Mouse (Mus musculus): ENCODE measurements around the gene Rab37. TPM values are rescaled to one million over a fixed set of nuclear protein-coding genes. Genes with fewer than 3 reads are reported as not detected.

Rab37 gene
- polyA plus RNA-seq, 1 experiment, result 0.02 TPM

DNA sequence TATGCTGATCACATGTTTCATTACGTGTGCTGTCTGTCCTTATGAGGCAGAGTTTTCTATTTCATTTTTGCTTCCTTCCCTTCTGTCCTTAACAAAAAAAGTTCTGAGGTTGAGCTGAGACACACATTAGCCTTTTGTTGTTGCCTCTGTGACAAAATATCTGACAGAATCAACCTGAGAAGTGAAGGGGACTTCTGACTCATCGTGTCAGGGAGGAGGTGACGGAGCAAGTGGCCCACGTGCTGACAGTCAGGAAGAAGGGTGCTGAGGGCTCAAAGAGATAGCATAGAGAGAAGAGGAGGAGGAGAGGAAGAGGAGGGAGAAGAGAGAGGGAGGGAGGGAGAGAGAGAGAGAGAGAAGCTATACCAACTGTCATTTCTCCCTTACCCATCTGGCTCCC lies 37.3 kb downstream of the Rab37 start:
- H3ac ChIP-seq (ENCODE audit: control insufficient read depth, insufficient read length), result no peak overlapping the region
- H3K4me3 ChIP-seq, result no peak overlapping the region
- TF ChIP-seq MYOG (IDR thresholded peaks at IDR 0.05; ENCODE audit: control insufficient read depth in 1 of 3, insufficient read depth in 1 of 3, insufficient read length in 2 of 3, low read depth in 2 of 3) (no peak), REST (IDR thresholded peaks at IDR 0.05; ENCODE audit: insufficient read depth, insufficient read length) (no peak), MYOD1 (IDR thresholded peaks at IDR 0.05; ENCODE audit: control insufficient read depth in 1 of 3, insufficient read length in 2 of 3, low read depth in 2 of 3) (no peak), SRF (IDR thresholded peaks at IDR 0.05; ENCODE audit: control insufficient read depth, insufficient read length, low read depth) (no peak), POLR2A (IDR thresholded peaks at IDR 0.05; ENCODE audit: insufficient read length, low read depth) (no peak), POLR2AphosphoS2 (IDR thresholded peaks at IDR 0.05; ENCODE audit: insufficient read length, low read depth) (no peak), MAX (IDR thresholded peaks at IDR 0.05; ENCODE audit: low read depth) (no peak), USF1 (IDR thresholded peaks at IDR 0.05; ENCODE audit: low read depth) (no peak), TCF3 (IDR thresholded peaks at IDR 0.05; ENCODE audit: insufficient read length, low read depth) (no peak), TCF12 (IDR thresholded peaks at IDR 0.05; ENCODE audit: insufficient read depth, poor library complexity, severe bottlenecking) (no peak)
- H3K79me2 ChIP-seq (ENCODE audit: control insufficient read depth, insufficient read depth), result no peaks in the 10 kb centered on the region
- H3K36me3 ChIP-seq (ENCODE audit: control insufficient read depth, insufficient read depth), result no peaks in the 10 kb centered on the region
- H3K27me3 ChIP-seq (ENCODE audit: control insufficient read depth, insufficient read depth, insufficient read length), result no peaks in the 10 kb centered on the region
- H3K4me2 ChIP-seq (ENCODE audit: low read depth), result no peak overlapping the region

DNA sequence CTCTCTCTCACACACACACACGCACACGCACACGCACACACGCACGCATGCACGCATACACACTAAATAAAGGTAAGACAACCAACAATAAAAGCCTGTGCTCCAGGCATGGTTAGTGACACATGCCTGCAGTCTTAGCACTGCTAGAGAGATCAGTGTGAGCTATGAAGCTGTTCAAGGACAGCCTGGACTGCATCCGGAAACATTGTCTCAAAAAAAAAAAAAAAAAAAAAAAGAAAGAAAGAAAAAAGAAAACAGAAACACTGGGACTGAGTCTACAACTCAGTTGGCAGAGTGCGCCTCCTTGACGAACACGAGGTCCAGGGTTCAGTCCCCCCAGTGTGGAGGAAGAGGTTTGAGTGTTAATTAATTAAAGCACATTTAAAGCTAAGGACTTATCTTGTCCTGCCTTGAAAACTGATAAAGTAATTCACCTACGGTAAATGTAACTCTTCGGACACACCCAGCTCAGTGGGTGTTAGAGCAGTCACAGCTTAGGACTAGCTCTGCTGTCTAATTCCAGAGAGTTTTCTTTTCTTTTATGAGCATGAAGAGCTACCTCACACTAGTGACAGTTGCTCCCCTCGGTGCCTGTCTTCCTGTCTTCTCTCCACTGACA lies 38.4 kb downstream of the Rab37 start:
- Histone ChIP-seq H3ac (ENCODE audit: control insufficient read depth, insufficient read length) (no peak overlapping the region), H3K27me3 (ENCODE audit: control insufficient read depth, insufficient read depth, insufficient read length) (no peaks in the 10 kb centered on the region), H3K79me2 (ENCODE audit: control insufficient read depth, insufficient read depth) (no peaks in the 10 kb centered on the region), H3K36me3 (ENCODE audit: control insufficient read depth, insufficient read depth) (no peaks in the 10 kb centered on the region), H3K4me2 (ENCODE audit: low read depth) (no peak overlapping the region), H3K4me3 (no peak overlapping the region)
- TF ChIP-seq TCF3 (IDR thresholded peaks at IDR 0.05; ENCODE audit: insufficient read length, low read depth), result no peak
- no peak for TF ChIP-seq MYOG (IDR thresholded peaks at IDR 0.05; ENCODE audit: control insufficient read depth in 1 of 3, insufficient read depth in 1 of 3, insufficient read length in 2 of 3, low read depth in 2 of 3)
- TF ChIP-seq MAX (IDR thresholded peaks at IDR 0.05; ENCODE audit: low read depth), result no peak
- no peak for TF ChIP-seq MYOD1 (IDR thresholded peaks at IDR 0.05; ENCODE audit: control insufficient read depth in 1 of 3, insufficient read length in 2 of 3, low read depth in 2 of 3)
- TF ChIP-seq E2F4 (IDR thresholded peaks at IDR 0.05; ENCODE audit: insufficient read depth), result no peak
- TF ChIP-seq CEBPB (IDR thresholded peaks at IDR 0.05; ENCODE audit: insufficient read depth, poor library complexity, severe bottlenecking), result no peak
- TF ChIP-seq POLR2A (IDR thresholded peaks at IDR 0.05; ENCODE audit: insufficient read length, low read depth), result no peak
- no peak for TF ChIP-seq USF1 (IDR thresholded peaks at IDR 0.05; ENCODE audit: low read depth)
- TF ChIP-seq POLR2AphosphoS2 (IDR thresholded peaks at IDR 0.05; ENCODE audit: insufficient read length, low read depth), result no peak
- no peak for TF ChIP-seq SRF (IDR thresholded peaks at IDR 0.05; ENCODE audit: control insufficient read depth, insufficient read length, low read depth)
- TF ChIP-seq REST (IDR thresholded peaks at IDR 0.05; ENCODE audit: insufficient read depth, insufficient read length), result no peak
- TF ChIP-seq TCF12 (IDR thresholded peaks at IDR 0.05; ENCODE audit: insufficient read depth, poor library complexity, severe bottlenecking), result no peak

DNA sequence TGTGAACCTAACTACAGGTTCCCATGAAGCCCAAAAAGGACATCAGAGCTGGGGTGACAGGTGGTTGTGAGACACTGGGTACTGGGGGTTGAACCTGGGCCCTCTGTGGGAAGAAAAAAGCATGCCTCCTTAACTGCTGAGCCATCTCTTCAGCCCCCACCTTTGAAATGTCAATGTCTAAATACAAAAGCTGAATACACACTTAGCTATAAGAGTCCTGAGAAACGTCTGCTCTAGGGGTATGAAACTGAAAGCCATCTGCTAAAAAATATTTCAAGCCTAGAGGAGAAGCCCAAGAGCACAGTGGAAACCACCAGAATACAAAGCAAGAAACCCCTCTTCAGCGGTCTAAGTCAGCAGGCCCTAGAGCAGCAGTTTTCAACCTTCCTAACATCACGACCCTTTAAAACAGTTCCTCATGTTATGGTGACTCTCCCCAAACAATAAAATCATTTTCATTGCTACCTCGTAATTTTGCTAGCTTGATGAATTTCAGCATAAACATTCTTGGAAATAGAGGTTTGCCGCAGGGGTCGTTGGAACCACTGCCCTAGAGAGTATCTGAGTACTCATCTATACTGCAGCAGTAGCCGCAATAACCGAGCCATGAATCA lies 40.6 kb downstream of the Rab37 start:
- H3K79me2 ChIP-seq (ENCODE audit: control insufficient read depth, insufficient read depth), result no peaks in the 10 kb centered on the region
- no peak for TF ChIP-seq MYOD1 (IDR thresholded peaks at IDR 0.05; ENCODE audit: control insufficient read depth in 1 of 3, insufficient read length in 2 of 3, low read depth in 2 of 3)
- no peak for TF ChIP-seq CEBPB (IDR thresholded peaks at IDR 0.05; ENCODE audit: insufficient read depth, poor library complexity, severe bottlenecking)
- no peak for TF ChIP-seq REST (IDR thresholded peaks at IDR 0.05; ENCODE audit: insufficient read depth, insufficient read length)
- TF ChIP-seq SRF (IDR thresholded peaks at IDR 0.05; ENCODE audit: control insufficient read depth, insufficient read length, low read depth), result no peak
- no peak for TF ChIP-seq E2F4 (IDR thresholded peaks at IDR 0.05; ENCODE audit: insufficient read depth)
- no peak for TF ChIP-seq MAX (IDR thresholded peaks at IDR 0.05; ENCODE audit: low read depth)
- TF ChIP-seq MYOG (IDR thresholded peaks at IDR 0.05; ENCODE audit: control insufficient read depth in 1 of 3, insufficient read depth in 1 of 3, insufficient read length in 2 of 3, low read depth in 2 of 3), result no peak
- no peak for TF ChIP-seq TCF12 (IDR thresholded peaks at IDR 0.05; ENCODE audit: insufficient read depth, poor library complexity, severe bottlenecking)
- TF ChIP-seq POLR2AphosphoS2 (IDR thresholded peaks at IDR 0.05; ENCODE audit: insufficient read length, low read depth), result no peak
- TF ChIP-seq POLR2A (IDR thresholded peaks at IDR 0.05; ENCODE audit: insufficient read length, low read depth), result no peak
- no peak for TF ChIP-seq TCF3 (IDR thresholded peaks at IDR 0.05; ENCODE audit: insufficient read length, low read depth)
- TF ChIP-seq USF1 (IDR thresholded peaks at IDR 0.05; ENCODE audit: low read depth), result no peak
- H3K36me3 ChIP-seq (ENCODE audit: control insufficient read depth, insufficient read depth), result no peaks in the 10 kb centered on the region

DNA sequence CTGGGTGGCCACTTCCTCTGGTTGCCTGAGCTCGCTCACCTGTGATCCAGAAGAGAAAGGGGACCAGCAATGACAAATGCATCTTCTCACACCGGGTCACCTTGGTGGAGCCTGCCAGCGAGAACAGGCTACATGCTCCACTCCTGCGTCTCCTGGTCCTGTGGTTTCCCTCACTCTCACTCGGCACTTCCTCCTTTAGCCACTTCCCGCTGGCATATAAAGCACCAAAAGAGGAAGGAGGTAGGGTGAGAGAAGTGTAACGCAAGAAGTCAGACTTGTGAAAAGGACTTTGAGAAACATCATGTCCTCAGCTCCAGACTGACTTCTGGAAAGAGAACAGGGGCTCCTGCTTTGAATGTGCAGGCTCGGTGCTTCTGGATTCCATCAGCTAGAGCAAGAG lies 42.6 kb downstream of the Rab37 start, which contains the start of gene Cd300lf:
Cd300lf (minus strand) TSS at position 193 of the 400 bp plus-strand sequence.
- no peak within 1 kb of the TSS for H3K4me3 ChIP-seq
- H3ac ChIP-seq (ENCODE audit: control insufficient read depth, insufficient read length), result no peak within 1 kb of the TSS
- H3K79me2 ChIP-seq (ENCODE audit: control insufficient read depth, insufficient read depth), result no peaks in the 10 kb centered on the region
- no peak for TF ChIP-seq POLR2A (IDR thresholded peaks at IDR 0.05; ENCODE audit: insufficient read length, low read depth)
- no peak for TF ChIP-seq POLR2AphosphoS2 (IDR thresholded peaks at IDR 0.05; ENCODE audit: insufficient read length, low read depth)
- TF ChIP-seq MYOD1 (IDR thresholded peaks at IDR 0.05; ENCODE audit: control insufficient read depth in 1 of 3, insufficient read length in 2 of 3, low read depth in 2 of 3), result no peak
- no peak for TF ChIP-seq MAX (IDR thresholded peaks at IDR 0.05; ENCODE audit: low read depth)
- TF ChIP-seq MYOG (IDR thresholded peaks at IDR 0.05; ENCODE audit: control insufficient read depth in 1 of 3, insufficient read depth in 1 of 3, insufficient read length in 2 of 3, low read depth in 2 of 3), result no peak
- no peak for TF ChIP-seq USF1 (IDR thresholded peaks at IDR 0.05; ENCODE audit: low read depth)
- TF ChIP-seq CEBPB (IDR thresholded peaks at IDR 0.05; ENCODE audit: insufficient read depth, poor library complexity, severe bottlenecking), result no peak
- no peak for TF ChIP-seq SRF (IDR thresholded peaks at IDR 0.05; ENCODE audit: control insufficient read depth, insufficient read length, low read depth)
- no peak for TF ChIP-seq E2F4 (IDR thresholded peaks at IDR 0.05; ENCODE audit: insufficient read depth)
- TF ChIP-seq REST (IDR thresholded peaks at IDR 0.05; ENCODE audit: insufficient read depth, insufficient read length), result no peak
- TF ChIP-seq TCF3 (IDR thresholded peaks at IDR 0.05; ENCODE audit: insufficient read length, low read depth), result no peak
- no peak for TF ChIP-seq TCF12 (IDR thresholded peaks at IDR 0.05; ENCODE audit: insufficient read depth, poor library complexity, severe bottlenecking)
- H3K27me3 ChIP-seq (ENCODE audit: control insufficient read depth, insufficient read depth, insufficient read length), result no peaks in the 10 kb centered on the region
- H3K4me2 ChIP-seq (ENCODE audit: low read depth), result no peak within 1 kb of the TSS
- no peaks in the 10 kb centered on the region for H3K36me3 ChIP-seq (ENCODE audit: control insufficient read depth, insufficient read depth)

More for the DNA sequence above, 40.6 kb downstream of the Rab37 start:
- no peak overlapping the region for H3K4me2 ChIP-seq (ENCODE audit: low read depth)
- no peak overlapping the region for H3ac ChIP-seq (ENCODE audit: control insufficient read depth, insufficient read length)
- no peaks in the 10 kb centered on the region for H3K27me3 ChIP-seq (ENCODE audit: control insufficient read depth, insufficient read depth, insufficient read length)
- H3K4me3 ChIP-seq, result no peak overlapping the region

All from myocyte (in vitro differentiated cells).